Mouse (Mus musculus): ENCODE results near the gene Xrn2.

DNA sequence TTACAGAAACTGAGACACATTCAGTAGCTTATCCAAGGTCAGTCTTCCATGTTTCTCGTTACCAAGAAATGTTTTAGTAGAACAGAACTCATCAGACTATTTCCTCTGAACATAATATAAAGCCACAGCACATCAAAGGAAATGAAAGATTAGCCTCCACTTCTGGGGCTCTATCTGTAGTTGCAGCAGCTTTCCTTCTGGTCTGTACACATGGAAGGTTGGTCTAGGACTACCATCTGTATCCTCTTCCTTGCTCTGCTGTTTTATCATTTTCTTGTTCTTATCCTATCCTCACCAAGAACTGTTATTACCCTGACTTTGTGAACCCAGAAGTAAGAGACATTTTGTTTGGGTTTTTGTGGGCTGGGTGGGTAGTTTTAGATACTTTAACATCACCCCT lies 57.5 kb downstream of the Xrn2 start:
- TF ChIP-seq GATA1 (IDR thresholded peaks at IDR 0.05; ENCODE audit: low read length) (no peak), TAL1 (IDR thresholded peaks at IDR 0.05; ENCODE audit: low read length) (no peak)
